Mouse (Mus musculus) kidney, adult 2 months (tissue): Measurements from ENCODE around the gene Fosb. TPM values are rescaled to one million over a fixed set of nuclear protein-coding genes. Genes with fewer than 3 reads are reported as not detected.

ENCODE experiments used
- DNase-seq: peaks from one replicate; pipeline ENCODE4 v3.0.0; 2021
- H3K27ac ChIP-seq: fragments of 200-500 bp; 2 replicates; pipeline ENCODE4 v1.5.1; 2012; ENCODE audit warnings: low read depth, low read length, control low read depth, inconsistent platforms; ENCODE audit not compliant: insufficient read depth
- H3K27me3 ChIP-seq: fragments of 200-500 bp; replicated peaks from 2 replicates; pipeline ENCODE4 v1.6.1; 2012; ENCODE audit warnings: mild to moderate bottlenecking, moderate library complexity, low read length, inconsistent platforms; ENCODE audit not compliant: control insufficient read depth, insufficient read depth
- H3K36me3 ChIP-seq: fragments of 200-500 bp; 2 replicates; pipeline ENCODE4 v1.6.1; 2012; ENCODE audit warnings: mild to moderate bottlenecking, moderate library complexity, low read length, inconsistent platforms; ENCODE audit not compliant: control insufficient read depth, insufficient read depth
- H3K4me1 ChIP-seq: fragments of 200-500 bp; 2 replicates; pipeline ENCODE4 v1.6.1; 2011; ENCODE audit warnings: low read length; ENCODE audit not compliant: control insufficient read depth, insufficient read depth
- H3K4me3 ChIP-seq: fragments of 200-500 bp; 2 replicates; pipeline ENCODE4 v1.5.1; 2011; ENCODE audit warnings: mild to moderate bottlenecking, low read depth, low read length, control low read depth; ENCODE audit not compliant: insufficient read depth
- CTCF ChIP-seq: fragments of 200-500 bp; conservative IDR thresholded peaks from 2 replicates; pipeline ENCODE4 v1.5.1; 2011; ENCODE audit warnings: low read depth, mild to moderate bottlenecking, control low read depth, low read length, moderate library complexity, mixed read lengths; ENCODE audit not compliant: insufficient read depth, insufficient read length
- POLR2A ChIP-seq: fragments of 200-500 bp; IDR thresholded peaks from one replicate; pipeline ENCODE4 v1.6.1; 2011; ENCODE audit warnings: low read depth, low read length, control low read depth
- WGBS: fragments of 180-500 bp; shearing (Covaris S2); methylation state at CpG from one replicate; pipeline ENCODE4 v1.1.7; 2018; 5-methylcytosine and 5-hydroxymethylcytosine counted together
- polyA plus RNA-seq: library from polyadenylated mRNA; depleted of rRNA; stranded (reverse); fragments of >200 nt; gene quantifications from 2 replicates; pipeline ENCODE4 v1.2.3, GENCODE M21; 2012

Fosb gene
- polyA plus RNA-seq, 1 experiment = 0.17 TPM

GRCm38 (mm10) chr7:19301461-19302263, 8.2 kb downstream of the Fosb start:
- no peaks in the 10 kb centered on the region for H3K36me3 ChIP-seq
- DNase-seq = no peak
- H3K27ac ChIP-seq = no peak overlapping the region
- WGBS = 11% methylated on average over 16 of the region's 16 CpGs
- no peak overlapping the region for H3K4me3 ChIP-seq
- H3K27me3 ChIP-seq = no peaks in the 10 kb centered on the region
- peaks cover 3% of the 10 kb centered on the region; the same call in 1 of the 2 replicates for H3K4me1 ChIP-seq
- TF ChIP-seq CTCF (no peak), POLR2A (no peak)

- WGBS = under 1% methylated on average over 29 of the region's 29 CpGs
- Histone ChIP-seq H3K4me1 (peaks cover 3% of the 10 kb centered on the region; the same call in 1 of the 2 replicates), H3K27me3 (no peaks in the 10 kb centered on the region), H3K4me3 (peak overlapping the region; percentile 26), H3K27ac (no peak overlapping the region), H3K36me3 (no peaks in the 10 kb centered on the region)
- peak; percentile 96 for TF ChIP-seq CTCF
- no peak for TF ChIP-seq POLR2A
- DNase-seq = peak; percentile 90
Observed at GRCm38 (mm10) chr7:19300501-19301421, 9.1 kb downstream of the Fosb start.

- Histone ChIP-seq H3K27ac (no peak overlapping the region), H3K4me3 (no peak overlapping the region), H3K36me3 (no peaks in the 10 kb centered on the region), H3K27me3 (no peaks in the 10 kb centered on the region), H3K4me1 (peaks cover 6% of the 10 kb centered on the region; the same call in 1 of the 2 replicates)
- peak; percentile 49 for DNase-seq
- 17% methylated on average over 3 of the region's 3 CpGs for WGBS
- peak; percentile 76 for TF ChIP-seq CTCF
- TF ChIP-seq POLR2A = no peak
Observed at GRCm38 (mm10) chr7:19299194-19299593, 10.7 kb downstream of the Fosb start.

- Histone ChIP-seq H3K27me3 (no peaks in the 10 kb centered on the region), H3K36me3 (no peaks in the 10 kb centered on the region), H3K27ac (no peak overlapping the region), H3K4me3 (no peak overlapping the region), H3K4me1 (peaks cover 6% of the 10 kb centered on the region; the same call in 1 of the 2 replicates)
- TF ChIP-seq CTCF = no peak
- no peak for TF ChIP-seq POLR2A
- no peak for DNase-seq
- WGBS = 83% methylated on average over 5 of the region's 5 CpGs
Observed at GRCm38 (mm10) chr7:19297794-19298193, 12.1 kb downstream of the Fosb start.

GRCm38 (mm10) chr7:19297034-19297433, 12.8 kb downstream of the Fosb start:
- Histone ChIP-seq H3K36me3 (no peaks in the 10 kb centered on the region), H3K4me1 (peaks cover 6% of the 10 kb centered on the region; the same call in 1 of the 2 replicates), H3K27ac (no peak overlapping the region), H3K4me3 (no peak overlapping the region), H3K27me3 (no peaks in the 10 kb centered on the region)
- no peak for DNase-seq
- TF ChIP-seq POLR2A (no peak), CTCF (no peak)
- WGBS = 91% methylated on average over 6 of the region's 6 CpGs

GRCm38 (mm10) chr7:19295503-19296185, 14.2 kb downstream of the Fosb start:
- H3K27me3 ChIP-seq = no peaks in the 10 kb centered on the region
- peak; percentile 98 for DNase-seq
- H3K36me3 ChIP-seq = no peaks in the 10 kb centered on the region
- H3K4me3 ChIP-seq = peak overlapping the region; percentile 39
- WGBS = 10% methylated on average over 22 of the region's 22 CpGs
- H3K27ac ChIP-seq = no peak overlapping the region
- peaks cover 3% of the 10 kb centered on the region; the same call in 1 of the 2 replicates for H3K4me1 ChIP-seq
- TF ChIP-seq CTCF (peak; percentile 86), POLR2A (no peak)
